Mouse (Mus musculus) kidney, adult 2 months (tissue): ENCODE measurements around the gene Lonp1.

ENCODE experiments used
- CTCF ChIP-seq: fragments of 200-500 bp; conservative IDR thresholded peaks from 2 replicates; pipeline ENCODE4 v1.5.1; 2011; ENCODE audit warnings: low read depth, mild to moderate bottlenecking, control low read depth, low read length, moderate library complexity, mixed read lengths; ENCODE audit not compliant: insufficient read depth, insufficient read length
- POLR2A ChIP-seq: fragments of 200-500 bp; IDR thresholded peaks from one replicate; pipeline ENCODE4 v1.6.1; 2011; ENCODE audit warnings: low read depth, low read length, control low read depth

DNA sequence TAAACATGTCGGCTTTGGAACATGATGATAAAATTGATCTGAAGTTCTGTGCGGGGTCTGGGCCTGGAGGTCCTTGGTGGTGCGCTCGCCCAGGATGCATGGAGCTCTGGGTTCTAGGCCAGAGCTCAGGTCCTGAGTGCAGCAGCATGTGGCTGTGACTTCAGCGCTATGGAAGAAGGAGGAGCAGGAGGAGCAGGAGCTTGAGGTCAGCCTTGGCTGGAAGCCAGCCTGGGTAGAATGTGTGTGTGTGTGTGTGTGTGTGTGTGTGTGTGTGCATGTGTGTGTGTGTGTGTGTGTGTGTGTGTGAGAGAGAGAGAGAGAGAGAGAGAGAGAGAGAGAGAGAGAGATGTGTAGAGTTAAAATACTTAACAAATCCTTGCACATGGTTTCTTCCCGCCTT, 29.5 kb upstream of the Lonp1 start:
- no peak for TF ChIP-seq CTCF
- TF ChIP-seq POLR2A: no peak
